Mouse (Mus musculus) liver, embryonic 16.5 days (tissue): ENCODE results near the gene Kptn. TPM values are rescaled to one million over a fixed set of nuclear protein-coding genes. Genes with fewer than 3 reads are reported as not detected.

Experiments used
- ATAC-seq: fragments of 200-750 bp; cut with Nextera tagmentation; 2 replicates; pipeline ENCODE4 v1.8.0; 2017; ENCODE audit warnings: low read depth, mild to moderate bottlenecking, moderate number of reproducible peaks, moderate library complexity
- H3K27ac ChIP-seq: fragments of 300-500 bp; sonication (generic); 2 replicates; pipeline ENCODE4 v1.5.1; 2014; ENCODE audit warnings: mild to moderate bottlenecking, low read length
- H3K27me3 ChIP-seq: fragments of 300-500 bp; sonication (generic); 2 replicates; pipeline ENCODE4 v1.6.1; 2014; ENCODE audit warnings: low read depth, low read length, mixed read lengths; ENCODE audit not compliant: control insufficient read depth, insufficient read depth
- H3K36me3 ChIP-seq: fragments of 300-500 bp; sonication (generic); 2 replicates; pipeline ENCODE4 v1.6.1; 2014; ENCODE audit warnings: mild to moderate bottlenecking; ENCODE audit not compliant: control insufficient read depth, insufficient read depth
- H3K4me1 ChIP-seq: fragments of 300-500 bp; sonication (generic); 2 replicates; pipeline ENCODE4 v1.6.1; 2014; ENCODE audit warnings: low read depth, low read length, mixed read lengths; ENCODE audit not compliant: control insufficient read depth
- H3K4me2 ChIP-seq: fragments of 300-500 bp; sonication (generic); 2 replicates; pipeline ENCODE4 v1.6.1; 2014; ENCODE audit warnings: low read depth, low read length, mixed read lengths
- H3K4me3 ChIP-seq: fragments of 300-500 bp; sonication (generic); 2 replicates; pipeline ENCODE4 v1.5.1; 2014; ENCODE audit warnings: low read depth, mild to moderate bottlenecking, low read length
- H3K9ac ChIP-seq: fragments of 300-500 bp; sonication (generic); 2 replicates; pipeline ENCODE4 v1.6.1; 2014; ENCODE audit warnings: low read depth, low read length
- H3K9me3 ChIP-seq: fragments of 300-500 bp; sonication (generic); replicated peaks from 2 replicates; pipeline ENCODE4 v1.6.1; 2016; ENCODE audit warnings: low read length; ENCODE audit not compliant: control insufficient read depth
- WGBS: fragments of 180-500 bp; shearing (Covaris S2); extraction: QIAGEN DNeasy Blood & Tissue Kit; methylation state at CpG from one replicate; pipeline ENCODE4 v1.1.7; 2014; ENCODE audit not compliant: insufficient replicate concordance; 5-methylcytosine and 5-hydroxymethylcytosine counted together
- polyA plus RNA-seq: library from polyadenylated mRNA; unstranded; fragments of >200 nt; fragmentation: Nextera tagmentation; extraction: Ambion mirVana; gene quantifications from 2 replicates; pipeline ENCODE4 v1.2.1, GENCODE M21; 2015

Kptn gene
- polyA plus RNA-seq, 1 experiment from 2014 or later, result 7.8 TPM

GRCm38 (mm10) chr7:16149241-16149640, 29.5 kb downstream of the Kptn start:
- Histone ChIP-seq H3K9me3 (no peaks in the 10 kb centered on the region), H3K4me1 (no peaks in the 10 kb centered on the region), H3K4me3 (no peak overlapping the region), H3K27ac (no peak overlapping the region), H3K27me3 (peaks cover 8% of the 10 kb centered on the region), H3K9ac (no peak overlapping the region), H3K4me2 (no peak overlapping the region), H3K36me3 (no peaks in the 10 kb centered on the region)
- WGBS, result 36% methylated on average over 5 of the region's 5 CpGs
- ATAC-seq, result no peak

- no peak overlapping the region for H3K4me3 ChIP-seq
Measured at GRCm38 (mm10) chr7:16150191-16151145, 30.8 kb downstream of the Kptn start.

GRCm38 (mm10) chr7:16153522-16153921, 33.8 kb downstream of the Kptn start:
- no peak overlapping the region for H3K4me2 ChIP-seq
- H3K9me3 ChIP-seq, result no peaks in the 10 kb centered on the region
- H3K27ac ChIP-seq, result no peak overlapping the region
- 11% methylated on average over 10 of the region's 10 CpGs for WGBS
- no peaks in the 10 kb centered on the region for H3K36me3 ChIP-seq
- no peaks in the 10 kb centered on the region for H3K4me1 ChIP-seq
- peaks cover 5% of the 10 kb centered on the region for H3K27me3 ChIP-seq
- ATAC-seq, result 0 out of 2 replicates have a peak, but pooled peaks have one; percentile 32
- no peak overlapping the region for H3K4me3 ChIP-seq
- no peak overlapping the region for H3K9ac ChIP-seq

More at GRCm38 (mm10) chr7:16150191-16151145, 30.8 kb downstream of the Kptn start:
- ATAC-seq, result no peak
- no peak overlapping the region for H3K9ac ChIP-seq
- WGBS, result 40% methylated on average over 9 of the region's 9 CpGs
- H3K4me1 ChIP-seq, result no peaks in the 10 kb centered on the region
- no peaks in the 10 kb centered on the region for H3K36me3 ChIP-seq
- peaks cover 8% of the 10 kb centered on the region for H3K27me3 ChIP-seq
- no peak overlapping the region for H3K4me2 ChIP-seq
- no peak overlapping the region for H3K27ac ChIP-seq
- H3K9me3 ChIP-seq, result no peaks in the 10 kb centered on the region

GRCm38 (mm10) chr7:16155132-16155872, 35.6 kb downstream of the Kptn start:
- no peaks in the 10 kb centered on the region for H3K36me3 ChIP-seq
- ATAC-seq, result no peak
- no peak overlapping the region for H3K4me2 ChIP-seq
- H3K4me3 ChIP-seq, result no peak overlapping the region
- peaks cover 20% of the 10 kb centered on the region for H3K27me3 ChIP-seq
- H3K27ac ChIP-seq, result no peak overlapping the region
- WGBS, result 41% methylated on average over 9 of the region's 9 CpGs
- no peaks in the 10 kb centered on the region for H3K9me3 ChIP-seq
- no peak overlapping the region for H3K9ac ChIP-seq
- no peaks in the 10 kb centered on the region for H3K4me1 ChIP-seq

- H3K36me3 ChIP-seq, result no peaks in the 10 kb centered on the region
- no peaks in the 10 kb centered on the region for H3K4me1 ChIP-seq
- ATAC-seq, result no peak
- H3K9ac ChIP-seq, result no peak overlapping the region
- H3K4me3 ChIP-seq, result no peak overlapping the region
- peaks cover 22% of the 10 kb centered on the region for H3K27me3 ChIP-seq
- 38% methylated on average over 8 of the region's 8 CpGs for WGBS
- H3K4me2 ChIP-seq, result no peak overlapping the region
- no peaks in the 10 kb centered on the region for H3K9me3 ChIP-seq
- no peak overlapping the region for H3K27ac ChIP-seq
Measured at GRCm38 (mm10) chr7:16156105-16156714, 36.5 kb downstream of the Kptn start.

GRCm38 (mm10) chr7:16158735-16159134, 39.0 kb downstream of the Kptn start:
- no peak overlapping the region for H3K4me2 ChIP-seq
- ATAC-seq, result no peak
- H3K36me3 ChIP-seq, result no peaks in the 10 kb centered on the region
- no peak overlapping the region for H3K27ac ChIP-seq
- H3K9ac ChIP-seq, result no peak overlapping the region
- H3K4me3 ChIP-seq, result no peak overlapping the region
- 8% methylated on average over 39 of the region's 39 CpGs for WGBS
- peaks cover 22% of the 10 kb centered on the region for H3K27me3 ChIP-seq
- H3K9me3 ChIP-seq, result no peaks in the 10 kb centered on the region
- H3K4me1 ChIP-seq, result no peaks in the 10 kb centered on the region

GRCm38 (mm10) chr7:16160702-16161101, 41.0 kb downstream of the Kptn start:
- H3K27ac ChIP-seq, result no peak overlapping the region
- no peak overlapping the region for H3K4me2 ChIP-seq
- no peaks in the 10 kb centered on the region for H3K9me3 ChIP-seq
- no peaks in the 10 kb centered on the region for H3K36me3 ChIP-seq
- no peaks in the 10 kb centered on the region for H3K4me1 ChIP-seq
- 48% methylated on average over 3 of the region's 3 CpGs for WGBS
- ATAC-seq, result no peak; the same call in 1 of the 2 replicates
- H3K9ac ChIP-seq, result no peak overlapping the region
- no peak overlapping the region for H3K4me3 ChIP-seq
- peaks cover 22% of the 10 kb centered on the region for H3K27me3 ChIP-seq

GRCm38 (mm10) chr7:16161302-16161701, 41.6 kb downstream of the Kptn start:
- H3K27me3 ChIP-seq, result peaks cover 22% of the 10 kb centered on the region

More at GRCm38 (mm10) chr7:16161302-16161701, 41.6 kb downstream of the Kptn start:
- Histone ChIP-seq H3K27ac (no peak overlapping the region), H3K9me3 (no peaks in the 10 kb centered on the region), H3K36me3 (no peaks in the 10 kb centered on the region), H3K4me3 (no peak overlapping the region), H3K4me2 (no peak overlapping the region), H3K9ac (no peak overlapping the region), H3K4me1 (no peaks in the 10 kb centered on the region)
- ATAC-seq, result no peak
- WGBS, result 78% methylated on average over 9 of the region's 9 CpGs
